Mouse (Mus musculus): ENCODE results near the gene Mettl7a3.
"Not testable (repeated sequence)": the region's sequence is repeated elsewhere in the genome, so short reads cannot be mapped to it uniquely, and the experiment has no call there.

Mettl7a3 gene

DNA sequence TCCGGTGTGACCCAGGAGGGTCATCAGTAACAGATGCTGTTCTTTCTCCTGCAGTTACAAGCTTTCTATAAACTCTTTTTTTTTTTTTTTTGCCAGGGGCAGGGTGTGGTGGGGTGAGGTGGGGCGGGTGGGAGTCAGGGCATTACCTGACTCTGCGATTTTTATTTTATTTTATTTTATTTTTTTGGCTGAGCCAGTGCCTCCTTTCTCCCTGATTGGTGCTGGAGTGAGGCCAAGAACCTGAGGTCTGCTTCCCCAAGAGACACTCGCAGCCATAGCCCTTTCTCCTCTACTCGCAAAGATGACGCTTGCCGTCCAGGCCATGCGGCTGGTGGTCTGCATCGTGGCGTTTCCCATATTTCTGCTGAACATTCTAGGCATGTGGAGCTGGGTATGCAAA lies at the start of gene Mettl7a3:
TSS of gene Mettl7a3 (plus strand) at position 301 of the 400 bp plus-strand sequence.
- no peak for DNase-seq (ENCODE audit: low spot score in 2 of 2)

- no peak for DNase-seq (ENCODE audit: low spot score in 2 of 2)
Observed at GRCm38 (mm10) chr15:100288980-100289379, 45.7 kb upstream of the Mettl7a3 start.

DNA sequence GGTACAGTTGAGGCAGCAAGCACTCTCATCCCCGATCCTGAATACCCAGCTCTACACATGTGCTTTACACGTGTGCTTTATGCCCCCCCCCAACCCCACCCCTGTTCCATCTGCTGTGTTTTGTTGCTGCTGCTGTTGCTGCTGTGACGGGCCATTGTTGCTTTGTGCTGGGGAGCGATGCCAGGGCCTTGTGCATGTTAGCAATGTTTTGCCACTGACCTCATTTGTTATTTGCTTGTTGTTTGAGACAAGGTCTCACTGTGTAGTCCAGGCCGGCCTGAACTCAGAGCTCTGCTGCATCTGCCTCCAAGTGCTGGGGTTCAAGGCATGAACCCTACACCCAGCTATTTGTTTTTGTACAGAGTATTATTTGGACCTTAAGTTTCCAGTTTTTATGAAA lies 43.9 kb upstream of the Mettl7a3 start:
- no peak for DNase-seq (ENCODE audit: low spot score in 2 of 2)

DNA sequence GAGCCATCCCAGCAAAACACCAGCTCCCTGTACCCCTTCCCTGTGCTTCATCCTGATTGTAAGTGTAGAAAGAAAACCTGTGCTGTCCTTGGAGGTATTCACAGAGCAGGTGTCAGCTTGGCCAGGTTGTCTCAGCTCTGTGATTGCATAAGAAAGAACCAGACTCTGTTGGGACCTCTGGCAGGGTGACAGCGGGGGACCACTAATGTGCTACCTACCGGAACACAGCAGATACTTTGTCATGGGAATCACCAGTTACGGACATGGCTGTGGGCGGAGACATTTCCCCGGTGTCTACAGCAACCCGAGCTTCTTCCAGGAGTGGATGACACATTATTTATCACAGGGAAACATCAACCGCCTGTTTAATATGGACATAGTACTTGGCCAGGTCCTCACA lies 42.4 kb upstream of the Mettl7a3 start:
- no peak for DNase-seq (ENCODE audit: low spot score in 2 of 2)

DNA sequence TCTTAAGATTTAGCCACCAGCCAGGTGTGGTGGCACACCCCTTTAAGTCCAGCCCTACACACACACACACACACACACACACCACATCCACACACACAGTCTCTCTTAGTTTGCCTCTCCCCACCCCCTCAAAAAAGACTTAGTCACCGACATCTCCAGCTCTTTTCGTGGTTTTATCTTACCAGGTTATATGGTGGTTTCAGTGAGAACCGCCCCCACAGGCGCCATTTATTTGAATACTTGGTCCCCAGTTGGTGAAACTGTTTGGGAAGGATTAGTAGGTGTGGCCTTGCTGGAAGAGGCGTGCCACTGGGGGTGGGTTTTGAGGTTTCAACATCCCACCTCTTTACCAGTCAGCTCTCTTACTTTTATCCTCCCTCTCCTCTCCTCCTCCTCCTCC lies 36.9 kb upstream of the Mettl7a3 start:
- DNase-seq (ENCODE audit: low spot score in 2 of 2): no peak

GRCm38 (mm10) chr15:100300499-100300898 lies 34.2 kb upstream of the Mettl7a3 start:
- no peak for DNase-seq (ENCODE audit: low spot score in 2 of 2)

- no peak for DNase-seq (ENCODE audit: low spot score in 2 of 2)
Observed at GRCm38 (mm10) chr15:100301556-100301955, 33.2 kb upstream of the Mettl7a3 start.

DNA sequence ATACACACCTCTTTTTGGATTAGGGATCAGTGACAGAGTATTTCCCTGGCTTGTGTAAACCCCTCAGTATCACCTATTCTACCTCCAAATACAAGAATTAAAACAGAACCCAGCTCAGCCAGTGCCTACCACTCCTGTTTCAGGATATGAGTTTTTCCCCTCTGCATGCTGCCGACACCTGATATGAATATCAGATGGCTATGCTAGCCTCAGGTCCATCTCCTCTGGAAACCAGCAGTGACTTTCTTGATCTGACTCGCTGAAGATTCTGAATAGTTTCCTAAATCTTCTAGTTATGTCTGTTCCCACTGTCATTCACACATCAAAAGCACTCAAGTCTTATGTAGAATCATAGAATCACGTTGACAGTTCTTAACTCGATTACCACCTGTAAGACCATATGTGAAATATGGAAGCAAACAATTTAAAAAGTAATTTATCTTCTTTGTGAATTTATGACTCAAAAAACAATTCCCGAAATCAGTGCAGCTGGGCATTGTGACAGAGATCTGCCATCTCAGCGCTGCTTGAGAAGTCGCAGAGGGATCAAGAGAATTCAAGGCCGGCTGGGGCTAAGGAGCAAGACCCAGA lies 31.2 kb upstream of the Mettl7a3 start:
- no peak for DNase-seq (ENCODE audit: low spot score in 2 of 2)

- DNase-seq (ENCODE audit: low spot score in 2 of 2): peak; percentile 64 to 78
Observed at GRCm38 (mm10) chr15:100304019-100304991, 30.4 kb upstream of the Mettl7a3 start, which contains the start of gene Mettl7a1. TSS of gene Mettl7a1 (plus strand) at chr15:100304140.

GRCm38 (mm10) chr15:100306201-100306600 lies 28.5 kb upstream of the Mettl7a3 start:
- no peak for DNase-seq (ENCODE audit: low spot score in 2 of 2)

- not testable (repeated sequence) for DNase-seq (ENCODE audit: low spot score in 2 of 2)
Observed at GRCm38 (mm10) chr15:100307438-100308096, 27.2 kb upstream of the Mettl7a3 start.

DNA sequence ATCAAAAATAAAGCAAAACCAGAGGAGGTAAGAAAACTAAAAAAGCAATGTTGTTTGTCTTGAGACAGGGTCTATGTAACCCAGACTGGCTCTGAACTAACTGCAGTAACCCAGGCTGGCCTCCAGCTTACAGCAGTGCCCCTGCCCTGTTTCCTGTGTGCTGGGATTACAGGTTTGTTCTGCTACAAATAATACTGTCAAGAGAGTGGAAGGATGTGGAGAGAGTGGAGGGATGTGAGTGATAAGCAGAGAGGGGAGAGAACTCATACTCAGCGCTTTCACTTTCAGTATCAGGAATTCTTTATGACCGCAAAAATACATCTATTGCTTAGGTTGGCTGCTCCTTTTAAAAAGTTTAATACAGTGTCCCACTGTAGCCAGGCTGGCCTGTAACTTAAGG lies 22.4 kb upstream of the Mettl7a3 start:
- no peak for DNase-seq (ENCODE audit: low spot score in 2 of 2)

GRCm38 (mm10) chr15:100314448-100315145 lies 20.1 kb upstream of the Mettl7a3 start:
- no peak for DNase-seq (ENCODE audit: low spot score in 2 of 2)

DNA sequence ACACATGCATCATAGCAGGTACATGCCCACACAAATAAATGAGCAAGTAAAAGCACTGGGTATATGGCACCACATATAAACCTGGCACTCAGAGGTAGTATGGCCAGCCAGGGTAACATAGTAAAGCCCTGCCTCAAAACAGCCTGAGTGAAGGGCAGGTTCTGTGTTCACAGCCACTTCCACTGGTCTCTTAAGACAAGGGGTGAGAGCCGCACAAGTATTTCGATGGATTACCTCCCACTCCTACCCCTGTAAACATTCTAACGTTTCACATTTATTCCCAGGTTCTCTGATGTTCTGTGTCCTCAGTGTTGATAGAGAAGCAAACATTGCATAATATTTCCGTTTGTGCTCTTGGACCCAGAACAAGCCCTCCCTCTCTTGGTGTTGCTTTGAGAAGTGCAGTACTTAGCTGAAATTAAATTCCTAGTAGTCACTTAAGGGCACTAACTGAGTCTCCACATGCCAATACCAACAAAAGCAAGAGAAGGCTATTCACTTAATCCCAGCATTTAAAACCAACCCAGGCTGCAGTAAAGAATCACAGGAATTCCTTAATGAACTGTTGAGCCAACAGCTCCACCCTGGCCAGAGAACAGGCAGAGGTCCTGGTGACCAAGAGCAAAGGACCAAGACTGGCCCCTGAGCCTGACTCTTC lies 16.6 kb upstream of the Mettl7a3 start:
- not testable (repeated sequence) for DNase-seq (ENCODE audit: low spot score in 2 of 2)

DNA sequence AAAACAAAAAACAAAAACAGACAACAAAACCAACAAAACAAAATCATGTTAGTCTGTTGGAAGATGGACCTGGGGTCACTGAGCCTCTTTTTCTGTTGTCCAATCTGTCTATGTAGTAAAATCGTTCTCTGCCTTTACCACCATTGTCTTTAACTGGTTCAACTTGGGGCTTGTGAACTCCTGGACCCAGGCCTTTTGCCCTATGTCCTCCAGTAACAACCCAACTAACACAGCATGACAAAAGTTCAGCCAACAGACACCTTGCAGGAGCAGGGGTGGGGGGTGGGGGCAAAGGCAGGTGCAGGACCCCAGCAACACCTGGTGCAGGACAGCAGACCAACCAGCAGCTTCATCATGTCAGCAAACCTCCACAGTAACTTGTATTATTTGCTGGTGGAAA lies 14.8 kb upstream of the Mettl7a3 start:
- no peak for DNase-seq (ENCODE audit: low spot score in 2 of 2)

DNA sequence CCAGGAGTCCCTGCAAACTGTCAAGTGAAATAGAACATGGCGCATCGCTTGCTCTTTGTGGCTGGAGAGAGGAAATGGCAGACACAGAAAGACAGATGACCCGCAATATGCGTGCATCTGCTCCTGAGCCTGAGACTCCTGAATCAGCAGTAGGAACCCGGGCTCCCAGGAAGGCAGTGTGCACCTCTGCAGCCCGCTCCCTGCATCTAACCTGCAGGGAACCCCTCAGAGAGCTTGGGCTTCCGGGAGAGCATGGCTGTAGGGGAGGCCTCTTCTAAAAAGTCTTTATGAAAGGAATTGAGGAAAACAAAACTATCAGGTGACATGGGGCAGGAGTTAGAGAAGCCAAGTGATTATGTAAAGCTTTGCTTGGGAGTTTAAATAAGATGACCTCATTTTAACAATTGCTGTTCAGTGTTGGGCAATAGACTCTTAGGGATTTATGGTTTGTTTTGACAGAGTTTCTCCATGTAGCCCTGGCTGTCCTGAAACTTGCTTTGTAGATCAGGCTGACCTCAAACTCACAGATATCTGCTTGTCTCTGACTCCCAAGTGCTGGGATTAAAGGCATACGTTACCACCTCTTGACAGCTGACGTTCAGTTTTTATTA lies 14.3 kb upstream of the Mettl7a3 start:
- DNase-seq (ENCODE audit: low spot score in 2 of 2): peak in 1 of 2 experiments; percentile 24

- peak in 1 of 2 experiments; percentile 52 for DNase-seq (ENCODE audit: low spot score in 2 of 2)
Observed at GRCm38 (mm10) chr15:100321134-100321533, 13.6 kb upstream of the Mettl7a3 start.

DNA sequence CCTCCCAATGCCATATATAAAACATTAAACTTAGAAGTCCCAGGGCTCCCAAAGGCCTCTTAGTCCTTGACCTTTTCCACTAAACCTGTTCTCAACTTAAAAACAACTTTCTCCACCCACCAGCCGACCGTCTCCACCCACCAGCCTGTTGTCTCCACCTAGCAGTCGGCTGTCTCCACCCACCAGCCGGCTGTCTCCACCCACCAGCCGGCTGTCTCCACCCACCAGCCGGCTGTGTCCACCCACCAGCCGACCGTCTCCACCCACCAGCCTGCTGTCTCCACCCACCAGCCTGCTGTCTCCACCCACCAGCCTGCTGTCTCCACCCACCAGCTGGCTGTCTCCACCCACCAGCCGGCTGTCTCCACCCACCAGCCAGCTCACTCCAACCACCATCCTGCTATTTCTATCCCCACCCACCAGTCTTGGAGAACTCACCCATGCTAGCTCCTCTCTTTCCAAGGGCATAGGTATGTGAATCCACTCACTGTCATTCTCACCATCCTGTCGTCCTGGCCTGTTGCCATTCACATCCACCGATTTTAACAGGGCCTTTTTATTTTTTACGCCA lies 10.6 kb upstream of the Mettl7a3 start:
- DNase-seq (ENCODE audit: low spot score in 2 of 2): no peak

DNA sequence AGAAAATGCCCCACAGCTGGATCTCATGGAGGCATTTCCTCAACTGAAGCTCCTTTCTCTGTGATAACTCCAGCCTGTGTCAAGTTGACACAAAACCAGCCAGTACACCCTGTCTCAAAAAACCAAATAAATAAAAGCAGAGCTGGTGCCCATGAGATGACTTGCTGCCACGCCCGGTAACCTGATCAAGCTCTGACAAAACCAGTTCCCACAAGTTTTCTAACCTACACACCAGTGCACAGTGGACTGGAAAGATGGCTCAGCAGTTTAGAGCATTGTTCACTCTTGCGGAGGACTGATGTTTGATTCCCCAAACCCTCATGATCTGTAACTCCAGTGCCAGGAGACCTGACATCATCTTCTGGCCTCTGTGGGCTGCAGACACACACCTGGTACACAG lies 9.5 kb upstream of the Mettl7a3 start:
- DNase-seq (ENCODE audit: low spot score in 2 of 2): peak in 1 of 2 experiments; percentile 27

- DNase-seq (ENCODE audit: low spot score in 2 of 2): not testable (repeated sequence)
Observed at GRCm38 (mm10) chr15:100328089-100328488, 6.6 kb upstream of the Mettl7a3 start.

Data from urinary bladder, adult 18-20 months (tissue).